Mouse (Mus musculus) ES-E14 (cell line): ENCODE results near the gene Mex3b. TPM values are rescaled to one million over a fixed set of nuclear protein-coding genes. Genes with fewer than 3 reads are reported as not detected.

Experiments
- DNase-seq: peaks from one replicate; pipeline ENCODE4 v3.0.0-alpha.2; 2013; ENCODE audit warnings: low read depth, low spot score
- H3K27ac ChIP-seq: 2 replicates; pipeline ENCODE4 v1.5.1; 2012; ENCODE audit warnings: low read depth, mild to moderate bottlenecking, low read length, moderate library complexity, mixed read lengths; ENCODE audit not compliant: poor library complexity, insufficient read depth, severe bottlenecking
- H3K36me3 ChIP-seq: 2 replicates; pipeline ENCODE4 v1.6.1; 2012; ENCODE audit warnings: mild to moderate bottlenecking, low read length, moderate library complexity, mixed read lengths; ENCODE audit not compliant: control insufficient read depth, poor library complexity, insufficient read depth, severe bottlenecking
- H3K4me1 ChIP-seq, 2 experiments: fragments of 150-350 bp in 1 of 2; sonication (generic) in 1 of 2; 2 replicates each; pipeline ENCODE4 v1.6.1; 2012; ENCODE audit warnings: low read length in 2 of 2, mild to moderate bottlenecking in 1 of 2, mixed read lengths in 1 of 2; ENCODE audit not compliant: control insufficient read depth in 2 of 2, insufficient read depth in 2 of 2, poor library complexity in 1 of 2
- H3K4me3 ChIP-seq, 2 experiments: fragments of 150-350 bp in 1 of 2; sonication (generic) in 1 of 2; 2 replicates each; pipeline ENCODE4 v1.5.1; 2012; ENCODE audit warnings: low read length in 2 of 2, low read depth in 1 of 2, mild to moderate bottlenecking in 1 of 2, mixed read lengths in 1 of 2; ENCODE audit not compliant: insufficient read depth in 1 of 2, poor library complexity in 1 of 2, severe bottlenecking in 1 of 2
- H3K9ac ChIP-seq: 2 replicates; pipeline ENCODE4 v1.6.1; 2012; ENCODE audit warnings: low read depth, mild to moderate bottlenecking, low read length, mixed read lengths; ENCODE audit not compliant: poor library complexity, insufficient read depth, severe bottlenecking
- H3K9me3 ChIP-seq: fragments of 150-350 bp; sonication (generic); 2 replicates; pipeline ENCODE4 v1.6.1; 2012; ENCODE audit warnings: low read depth, mild to moderate bottlenecking, low read length; ENCODE audit not compliant: control insufficient read depth, insufficient read depth
- CHD2 ChIP-seq: IDR thresholded peaks from 2 replicates; pipeline ENCODE4 v1.6.1; 2014; ENCODE audit warnings: mild to moderate bottlenecking, low read depth, low read length, inconsistent platforms
- HCFC1 ChIP-seq: IDR thresholded peaks from 2 replicates; pipeline ENCODE4 v1.6.1; 2012; ENCODE audit warnings: low read length, inconsistent platforms, borderline replicate concordance; ENCODE audit not compliant: insufficient read depth
- MAFK ChIP-seq: IDR thresholded peaks from 2 replicates; pipeline ENCODE4 v1.6.1; 2014; ENCODE audit warnings: mild to moderate bottlenecking, low read depth, low read length, inconsistent platforms; ENCODE audit not compliant: insufficient read depth
- ZC3H11A ChIP-seq: IDR thresholded peaks from 2 replicates; pipeline ENCODE4 v1.6.1; 2012; ENCODE audit warnings: low read depth, mild to moderate bottlenecking, inconsistent platforms, low read length, borderline replicate concordance
- ZNF384 ChIP-seq: IDR thresholded peaks from 2 replicates; pipeline ENCODE4 v1.6.1; 2012; ENCODE audit warnings: low read depth, low read length, inconsistent platforms
- in situ Hi-C, 2 experiments: fragments of 600-800 bp; cut with MboI; formaldehyde crosslinking; loops; one replicate each; pipeline ENCODE4 v1.15.1; 2025; ENCODE audit warnings: low sequenced_read_pairs in 2 of 2, inconsistent platforms in 1 of 2; ENCODE audit not compliant: unreplicated experiment in 2 of 2
- total RNA-seq: library from RNA; depleted of rRNA; stranded (reverse); fragments of 300-350 nt; gene quantifications from 2 replicates; pipeline ENCODE4 v1.2.3, GENCODE M21; 2012

Gene Mex3b
- total RNA-seq, 1 experiment, result 4.4 TPM

GRCm38 (mm10) chr7:82880016-82880415 is 12.9 kb downstream of the Mex3b start:
- Histone ChIP-seq H3K4me1 (no peaks in the 10 kb centered on the region), H3K9me3 (peaks cover 4% of the 10 kb centered on the region; the same call in 1 of the 2 replicates), H3K9ac (no peak overlapping the region), H3K4me3 (no peak overlapping the region), H3K27ac (no peak overlapping the region), H3K36me3 (no peaks in the 10 kb centered on the region)
- in situ Hi-C loops, result no loop called here
- TF ChIP-seq HCFC1 (no peak), CHD2 (no peak), MAFK (no peak), ZNF384 (no peak), ZC3H11A (no peak)
- DNase-seq, result no peak

GRCm38 (mm10) chr7:82880700-82881099 is 13.6 kb downstream of the Mex3b start:
- peaks cover 3% of the 10 kb centered on the region; the same call in 1 of the 2 replicates for H3K9me3 ChIP-seq
- H3K4me3 ChIP-seq, result no peak overlapping the region
- H3K4me1 ChIP-seq, result no peaks in the 10 kb centered on the region
- in situ Hi-C loops, result no loop called here
- peak; percentile 98 for TF ChIP-seq ZC3H11A
- TF ChIP-seq CHD2, result no peak
- 0 out of 2 replicates have a peak, but pooled peaks have one; percentile 17 for TF ChIP-seq ZNF384
- peak; percentile 12 for DNase-seq
- no peaks in the 10 kb centered on the region for H3K36me3 ChIP-seq
- H3K9ac ChIP-seq, result no peak overlapping the region
- H3K27ac ChIP-seq, result no peak overlapping the region

- no peak overlapping the region for H3K27ac ChIP-seq
- no peaks in the 10 kb centered on the region for H3K9me3 ChIP-seq
- no peak overlapping the region for H3K9ac ChIP-seq
- in situ Hi-C loops, result no loop called here
- H3K4me3 ChIP-seq, result no peak overlapping the region
- no peaks in the 10 kb centered on the region for H3K4me1 ChIP-seq
- H3K36me3 ChIP-seq, result no peaks in the 10 kb centered on the region
- no peak for TF ChIP-seq ZC3H11A
- TF ChIP-seq ZNF384, result no peak
- TF ChIP-seq MAFK, result no peak
- no peak for TF ChIP-seq CHD2
- no peak for TF ChIP-seq HCFC1
- no peak for DNase-seq
Measured at GRCm38 (mm10) chr7:82890317-82890850, 23.3 kb downstream of the Mex3b start.

GRCm38 (mm10) chr7:82890875-82891515 is 23.9 kb downstream of the Mex3b start:
- Histone ChIP-seq H3K9ac (no peak overlapping the region), H3K4me3 (no peak overlapping the region), H3K4me1 (no peaks in the 10 kb centered on the region), H3K9me3 (no peaks in the 10 kb centered on the region), H3K27ac (no peak overlapping the region), H3K36me3 (no peaks in the 10 kb centered on the region)
- TF ChIP-seq ZNF384 (no peak), MAFK (no peak), ZC3H11A (no peak), CHD2 (no peak), HCFC1 (no peak)
- in situ Hi-C loops, result no loop called here
- DNase-seq, result no peak

- TF ChIP-seq MAFK, result no peak
- no peak for TF ChIP-seq CHD2
- TF ChIP-seq ZC3H11A, result no peak
- no peak for TF ChIP-seq HCFC1
- no peak for TF ChIP-seq ZNF384
- Histone ChIP-seq H3K27ac (no peak overlapping the region), H3K9ac (no peak overlapping the region), H3K4me3 (no peak overlapping the region), H3K4me1 (no peaks in the 10 kb centered on the region), H3K9me3 (no peaks in the 10 kb centered on the region), H3K36me3 (no peaks in the 10 kb centered on the region)
- in situ Hi-C loops, result no loop called here
- no peak for DNase-seq
Measured at GRCm38 (mm10) chr7:82894366-82894765, 27.2 kb downstream of the Mex3b start.
